Mouse (Mus musculus) testis, postnatal 14 days (tissue): ENCODE data around the gene Cts8.

ENCODE experiments used
- DNase-seq: peaks from one replicate; pipeline ENCODE4 v3.0.0; 2021; ENCODE audit warnings: low spot score

The Cts8 gene

GRCm38 (mm10) chr13:61255258-61255657, at the start of gene Cts8:
TSS of gene Cts8 (minus strand) at chr13:61255358.
- DNase-seq: no peak

GRCm38 (mm10) chr13:61288739-61289138, 33.6 kb upstream of the Cts8 start, which contains the start of gene Gm49398:
TSS of gene Gm49398 (minus strand) at chr13:61288839.
- DNase-seq: no peak

- DNase-seq: peak; percentile 22
These were observed 13.8 kb downstream of the Cts8 start for GRCm38 (mm10) chr13:61241076-61241947.

GRCm38 (mm10) chr13:61203310-61203709, 51.8 kb downstream of the Cts8 start, which contains the start of gene Cts6:
TSS of gene Cts6 (minus strand) at chr13:61203410.
- no peak for DNase-seq
